Mouse (Mus musculus): ENCODE data around the gene 1700113H08Rik.

- TF ChIP-seq GATA1 (IDR thresholded peaks at IDR 0.05; ENCODE audit: low read length): no peak
- TF ChIP-seq TAL1 (IDR thresholded peaks at IDR 0.05; ENCODE audit: low read length): no peak
Measured at GRCm38 (mm10) chr10:87087646-87088045, 29.8 kb downstream of the 1700113H08Rik start.
